Mouse (Mus musculus) left cerebral cortex, adult 9 months (tissue): ENCODE data around the gene Rbm38.

Experiments used
- DNase-seq, 2 experiments: peaks; one replicate each; pipeline ENCODE4 v3.0.0; 2022; ENCODE audit warnings: low spot score in 2 of 2

Rbm38 gene

GRCm38 (mm10) chr2:173036611-173037010, 16.3 kb downstream of the Rbm38 start:
- DNase-seq: no peak

GRCm38 (mm10) chr2:173037347-173037746, 17.0 kb downstream of the Rbm38 start:
- no peak for DNase-seq

GRCm38 (mm10) chr2:173037827-173038607, 17.7 kb downstream of the Rbm38 start:
- no peak for DNase-seq

DNA sequence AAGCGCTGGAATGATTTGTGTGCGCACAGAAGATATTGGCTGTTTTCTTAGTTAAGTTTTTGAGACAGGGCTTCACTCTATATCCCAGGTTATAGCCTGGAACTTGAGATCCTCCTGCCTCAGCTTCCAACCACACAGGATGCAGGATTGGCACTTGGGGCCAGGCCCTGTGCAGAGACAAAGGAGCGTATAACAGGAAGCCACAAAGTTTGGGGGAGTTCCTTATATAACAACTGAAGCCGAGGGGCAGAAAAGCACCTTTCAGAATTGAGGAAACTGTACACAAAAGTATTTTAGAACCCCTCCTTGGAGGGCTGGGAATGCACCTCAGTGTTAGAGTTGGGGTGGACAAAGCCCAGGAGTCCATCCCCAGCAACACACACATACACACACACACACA, 18.7 kb downstream of the Rbm38 start:
- no peak for DNase-seq

DNA sequence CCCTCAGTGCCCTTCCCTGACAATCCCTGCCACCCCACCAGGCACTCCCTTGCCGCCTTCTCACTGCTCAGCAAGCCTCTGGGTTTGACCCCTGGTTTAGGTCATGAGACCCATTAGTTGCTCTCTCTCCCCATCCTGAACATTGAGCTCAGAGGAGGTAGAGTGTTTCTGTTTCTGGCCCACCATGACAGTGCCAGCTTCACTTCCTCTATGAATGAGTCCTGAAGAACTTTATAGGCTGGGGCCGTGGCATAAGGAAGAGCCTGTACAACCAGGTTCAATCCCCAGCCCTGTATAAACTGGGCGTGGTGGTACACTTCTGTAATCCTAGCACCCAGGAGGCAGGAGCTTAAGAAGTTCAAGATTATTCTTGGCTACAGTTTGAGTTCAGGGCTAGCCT, 20.5 kb downstream of the Rbm38 start:
- no peak for DNase-seq

DNA sequence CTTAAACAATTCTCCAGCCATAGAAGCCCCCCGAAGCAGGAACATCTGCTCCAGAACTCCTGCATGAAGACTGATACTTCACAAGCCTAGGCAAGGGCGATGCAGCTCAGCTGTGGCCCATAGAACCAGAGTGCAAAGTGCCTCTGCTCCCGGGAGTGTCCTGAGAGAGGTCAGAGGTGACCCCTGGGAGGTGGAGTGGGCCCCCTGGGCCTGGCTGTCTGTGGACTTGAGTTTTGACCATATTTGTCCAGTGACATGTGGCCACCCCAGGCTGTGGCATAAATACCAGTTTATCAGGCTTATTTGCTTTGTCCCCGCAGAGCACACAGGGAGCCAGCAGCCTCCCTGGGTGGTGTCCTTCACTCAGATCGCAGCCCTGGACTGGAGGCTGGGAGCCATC, 20.9 kb downstream of the Rbm38 start:
- no peak for DNase-seq

- DNase-seq: no peak
Measured at GRCm38 (mm10) chr2:173041893-173042292, 21.6 kb downstream of the Rbm38 start.

DNA sequence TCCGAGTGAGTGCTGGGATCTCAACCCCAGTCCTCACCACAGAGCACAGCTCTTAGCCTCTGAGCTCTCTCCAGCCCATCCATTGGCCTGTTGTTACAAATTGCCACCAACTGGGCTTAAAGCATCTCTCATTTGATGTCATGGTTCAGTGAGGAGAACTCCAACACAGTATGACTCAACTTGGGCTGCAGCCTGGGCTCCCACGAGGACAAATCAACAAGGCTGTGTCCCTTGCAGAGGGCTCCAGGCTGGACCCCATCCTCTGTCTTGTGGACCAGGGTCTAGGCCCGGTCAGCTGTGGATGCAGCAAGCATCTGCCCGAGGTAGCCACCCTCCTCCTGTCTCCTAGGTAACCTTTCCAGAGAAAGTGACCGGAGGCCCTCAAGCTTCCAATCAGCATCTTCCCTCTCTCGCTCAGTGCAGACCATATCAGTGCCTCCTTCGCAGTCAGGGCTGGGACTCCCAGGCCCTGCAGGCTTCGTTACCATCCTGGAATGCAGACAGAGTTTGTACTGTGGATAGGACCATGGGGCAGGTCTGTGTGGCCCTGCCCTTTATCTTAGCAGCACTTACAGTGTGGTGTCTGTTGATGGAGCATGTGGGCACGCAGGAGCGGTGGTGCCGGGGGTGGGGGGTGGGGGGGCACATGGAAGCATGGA, 22.3 kb downstream of the Rbm38 start:
- DNase-seq: no peak

- DNase-seq: no peak
Measured at GRCm38 (mm10) chr2:173044198-173044970, 24.1 kb downstream of the Rbm38 start.

GRCm38 (mm10) chr2:173046582-173047297, 26.4 kb downstream of the Rbm38 start:
- DNase-seq: no peak

DNA sequence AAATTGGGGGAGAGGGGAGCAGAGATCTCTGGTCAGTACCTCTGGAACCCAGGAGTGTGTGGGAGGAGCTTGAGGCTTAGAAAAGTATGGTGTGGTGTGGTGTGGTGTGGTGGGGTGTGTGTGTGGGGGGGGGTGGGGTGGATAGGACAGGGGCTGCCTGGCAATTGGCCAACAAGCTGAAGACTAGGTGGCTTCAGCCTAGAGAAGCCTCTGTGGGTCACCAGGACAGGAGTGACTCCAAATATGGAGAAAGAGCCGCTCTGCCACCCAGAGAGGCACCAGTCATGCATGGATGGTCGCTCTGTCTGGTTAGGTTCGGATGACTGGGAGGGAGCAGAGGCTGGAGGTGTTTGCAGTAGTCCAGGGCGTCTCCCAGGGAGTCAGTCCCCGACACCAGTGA, 27.2 kb downstream of the Rbm38 start:
- no peak for DNase-seq

GRCm38 (mm10) chr2:173048041-173048745, 27.9 kb downstream of the Rbm38 start:
- DNase-seq: no peak

GRCm38 (mm10) chr2:173049231-173049630, 28.9 kb downstream of the Rbm38 start:
- DNase-seq: no peak

DNA sequence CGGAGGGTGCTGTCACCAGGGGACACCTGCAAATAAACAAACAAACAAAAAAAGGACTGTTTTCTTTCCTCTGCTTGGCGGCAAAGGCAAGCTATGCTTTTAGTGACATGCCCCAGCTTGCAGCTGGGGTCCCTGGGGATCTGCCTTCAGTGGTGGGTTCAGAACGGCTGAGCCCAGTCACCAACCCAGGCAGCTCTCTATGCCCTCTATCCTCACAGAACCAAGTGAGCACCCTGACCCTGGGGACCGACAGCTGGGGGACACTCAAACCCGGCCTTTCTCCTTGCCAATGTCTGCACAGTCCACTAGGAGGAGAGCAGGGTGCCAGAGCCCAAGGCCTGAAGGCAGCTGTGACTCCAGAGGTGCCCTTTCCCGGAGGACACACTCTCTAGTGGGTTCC, 29.5 kb downstream of the Rbm38 start:
- DNase-seq: no peak

DNA sequence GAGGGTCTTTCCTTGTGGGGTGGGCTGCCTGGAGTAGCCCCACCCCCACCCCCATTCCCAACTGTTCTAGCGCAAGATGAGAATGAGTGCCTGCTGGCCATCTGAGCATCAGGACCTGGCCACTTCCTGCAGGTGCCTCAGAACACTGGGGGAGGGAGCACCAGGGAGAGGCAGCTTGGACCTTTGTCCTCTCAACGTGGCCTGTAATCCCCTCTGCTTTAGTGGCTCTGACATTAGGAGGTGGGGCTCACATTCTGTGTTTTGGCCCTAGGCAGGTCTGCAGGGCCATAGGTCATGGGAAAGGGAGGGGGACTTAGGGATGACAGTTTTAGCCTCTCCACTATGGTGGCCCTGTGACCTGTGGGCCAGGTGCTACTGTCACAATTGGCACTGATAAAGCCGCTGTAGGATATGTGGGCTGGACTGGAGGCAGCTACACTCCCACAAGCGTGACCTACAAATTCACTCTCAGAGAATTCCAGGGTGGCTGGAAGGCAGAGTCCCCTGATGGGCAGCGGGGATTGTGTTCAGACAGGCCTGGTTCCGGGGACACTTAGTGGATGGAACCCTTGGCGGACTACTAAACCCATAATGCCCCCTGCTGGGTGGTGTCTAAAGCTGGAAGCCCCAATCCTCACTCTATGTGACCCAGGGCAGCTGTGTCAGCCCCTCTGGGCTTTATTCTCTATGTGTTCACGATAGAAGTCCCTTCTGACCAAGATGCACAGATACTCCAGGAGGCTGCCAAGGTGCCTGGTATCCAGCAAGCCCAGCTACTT, 30.5 kb downstream of the Rbm38 start:
- no peak for DNase-seq

- no peak for DNase-seq
Measured at GRCm38 (mm10) chr2:173052881-173053280, 32.6 kb downstream of the Rbm38 start.

DNA sequence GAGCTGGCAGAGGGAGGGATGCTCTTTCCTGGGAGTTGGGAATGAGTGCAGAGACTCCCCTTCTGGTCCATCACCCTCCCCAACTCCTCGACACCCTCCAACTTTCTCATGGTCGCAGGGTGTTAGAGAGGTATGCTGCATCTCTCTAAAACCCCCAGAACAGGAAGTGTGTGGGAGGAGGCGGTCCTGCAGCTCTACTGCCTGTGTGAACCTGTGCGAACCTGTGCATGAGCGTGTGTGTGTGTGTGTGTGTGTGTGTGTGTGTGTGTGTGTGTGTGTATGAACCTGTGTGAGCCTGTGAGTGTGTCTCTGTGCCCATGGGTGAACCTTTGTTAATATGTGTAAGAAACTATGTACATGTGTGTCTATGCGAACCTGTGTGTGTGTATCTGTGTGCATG, 33.5 kb downstream of the Rbm38 start:
- no peak for DNase-seq

- no peak for DNase-seq
Measured at GRCm38 (mm10) chr2:173056303-173056881, 36.1 kb downstream of the Rbm38 start.

- no peak for DNase-seq
Measured at GRCm38 (mm10) chr2:173056882-173057315, 36.6 kb downstream of the Rbm38 start.

DNA sequence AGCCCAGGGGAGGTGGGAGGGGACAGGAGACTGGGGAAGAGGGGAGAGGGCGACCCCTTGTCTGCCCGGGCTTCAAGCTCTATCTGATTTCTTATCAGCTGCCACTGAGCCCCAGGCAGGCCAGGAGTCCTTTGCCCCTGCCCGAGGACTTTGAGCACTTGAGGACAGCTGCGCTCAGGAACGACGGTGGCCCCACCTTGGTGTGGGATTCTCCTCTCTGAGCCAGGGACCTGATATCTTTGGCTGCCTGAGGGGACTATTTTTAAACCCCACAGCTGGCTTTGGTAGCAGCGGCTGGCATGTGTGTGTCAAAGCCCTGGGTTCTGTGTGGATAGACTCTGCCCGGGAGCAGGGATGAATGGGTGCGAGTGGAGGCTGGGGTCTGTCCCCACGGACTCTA, 37.3 kb downstream of the Rbm38 start:
- DNase-seq: no peak
